Mouse (Mus musculus): ENCODE data around the gene Dcps. TPM values are rescaled to one million over a fixed set of nuclear protein-coding genes. Genes with fewer than 3 reads are reported as not detected.
"Not testable (repeated sequence)": the region's sequence is repeated elsewhere in the genome, so short reads cannot be mapped to it uniquely, and the experiment has no call there.

Gene Dcps
- polyA plus RNA-seq, 1 experiment from 2014 or later = 58.6 TPM

DNA sequence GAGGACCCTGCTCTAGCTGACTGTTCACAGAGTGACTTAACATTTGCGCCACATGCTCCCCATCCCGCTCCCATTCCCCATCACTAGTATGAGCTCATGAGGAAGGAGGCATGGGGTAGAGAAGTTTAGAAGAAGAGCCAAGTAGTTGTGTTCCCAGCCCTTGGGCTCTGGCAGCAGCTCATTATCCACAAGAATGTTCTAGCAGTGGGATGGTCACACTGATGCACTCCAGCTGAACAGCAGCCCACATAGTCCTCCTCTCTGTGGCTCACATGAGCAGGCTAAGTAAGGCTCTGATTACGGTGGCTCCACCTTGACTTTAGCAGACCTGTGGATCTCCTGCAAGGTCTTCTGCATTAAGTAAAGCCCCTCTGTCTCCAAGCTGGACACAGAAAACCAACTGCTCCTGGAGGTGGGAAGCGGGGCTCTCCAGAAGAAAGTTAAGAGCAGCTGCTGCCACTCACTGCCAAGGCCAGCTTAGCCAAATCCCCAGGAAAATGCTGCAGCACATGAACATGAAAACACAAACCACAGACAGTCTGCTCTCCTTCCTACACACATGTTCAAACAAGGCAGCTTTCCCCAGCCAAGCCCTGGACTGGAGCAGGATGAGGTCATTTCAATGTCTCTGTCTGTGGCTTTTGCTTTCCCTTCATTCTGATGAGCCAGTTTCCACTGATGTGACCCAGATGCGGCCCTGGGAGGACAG lies 19.7 kb downstream of the Dcps start:
- no peaks in the 10 kb centered on the region for H3K9me3 ChIP-seq (replicated peaks)
- WGBS (ENCODE audit: insufficient replicate concordance) = 87% methylated on average over 5 of the region's 5 CpGs
- DNase-seq = no peak
- H3K4me3 ChIP-seq (replicated peaks) = no peak overlapping the region
- H3K27ac ChIP-seq = no peak overlapping the region; the same call in 1 of the 2 replicates
- H3K4me1 ChIP-seq (replicated peaks) = no peaks in the 10 kb centered on the region
- ATAC-seq (ENCODE audit: low read depth) = no peak
- H3K9ac ChIP-seq = no peak overlapping the region
- peaks cover 12% of the 10 kb centered on the region; the same call in 1 of the 2 replicates for H3K36me3 ChIP-seq
- no peaks in the 10 kb centered on the region for H3K27me3 ChIP-seq
- no peak overlapping the region for H3K4me2 ChIP-seq

- Histone ChIP-seq H3K27ac (no peak overlapping the region), H3K4me3 (replicated peaks) (no peak overlapping the region), H3K27me3 (no peaks in the 10 kb centered on the region), H3K4me1 (replicated peaks) (0 out of 2 replicates have a peak, but pooled peaks cover 2% of the 10 kb centered on the region), H3K9me3 (replicated peaks) (no peaks in the 10 kb centered on the region), H3K4me2 (no peak overlapping the region), H3K9ac (no peak overlapping the region), H3K36me3 (peaks cover 12% of the 10 kb centered on the region; the same call in 1 of the 2 replicates)
- DNase-seq = no peak
- WGBS (ENCODE audit: insufficient replicate concordance) = 54% methylated on average over 1 of the region's 1 CpGs
- no peak for ATAC-seq (ENCODE audit: low read depth)
These were observed 22.9 kb downstream of the Dcps start for GRCm38 (mm10) chr9:35152923-35153322.

DNA sequence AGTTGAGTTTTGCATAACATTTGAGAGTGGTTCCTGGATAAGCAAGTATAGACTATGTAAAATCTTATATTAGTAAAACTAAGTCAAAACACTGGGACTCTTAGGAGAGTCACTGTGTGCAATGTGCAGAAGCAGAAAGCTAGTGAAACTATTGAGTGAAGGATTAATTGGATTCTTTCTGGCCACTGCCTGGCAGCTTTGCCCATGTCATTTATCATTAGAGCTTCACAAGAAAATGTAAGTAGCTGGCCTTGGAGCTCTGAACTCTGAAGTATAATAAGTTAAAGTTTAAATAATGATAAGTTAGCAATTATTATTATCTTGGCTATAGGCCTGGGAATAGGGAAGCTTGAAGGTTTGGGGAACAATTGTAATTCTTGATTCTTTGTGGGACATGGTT lies 27.0 kb downstream of the Dcps start:
- not testable (repeated sequence) for H3K4me2 ChIP-seq; H3K4me1 ChIP-seq (replicated peaks); H3K27me3 ChIP-seq; H3K9me3 ChIP-seq (replicated peaks); ATAC-seq (ENCODE audit: low read depth); H3K4me3 ChIP-seq (replicated peaks); DNase-seq; H3K27ac ChIP-seq; H3K36me3 ChIP-seq; H3K9ac ChIP-seq

- H3K9me3 ChIP-seq (replicated peaks); H3K4me2 ChIP-seq; H3K4me3 ChIP-seq (replicated peaks); H3K27me3 ChIP-seq; DNase-seq; H3K27ac ChIP-seq; H3K9ac ChIP-seq; ATAC-seq (ENCODE audit: low read depth); H3K36me3 ChIP-seq: not testable (repeated sequence)
- 89% methylated on average over 14 of the region's 14 CpGs for WGBS (ENCODE audit: insufficient replicate concordance)
- H3K4me1 ChIP-seq (replicated peaks) = peaks cover 10% of the 10 kb centered on the region
These were observed 28.6 kb downstream of the Dcps start for GRCm38 (mm10) chr9:35147261-35147660.

DNA sequence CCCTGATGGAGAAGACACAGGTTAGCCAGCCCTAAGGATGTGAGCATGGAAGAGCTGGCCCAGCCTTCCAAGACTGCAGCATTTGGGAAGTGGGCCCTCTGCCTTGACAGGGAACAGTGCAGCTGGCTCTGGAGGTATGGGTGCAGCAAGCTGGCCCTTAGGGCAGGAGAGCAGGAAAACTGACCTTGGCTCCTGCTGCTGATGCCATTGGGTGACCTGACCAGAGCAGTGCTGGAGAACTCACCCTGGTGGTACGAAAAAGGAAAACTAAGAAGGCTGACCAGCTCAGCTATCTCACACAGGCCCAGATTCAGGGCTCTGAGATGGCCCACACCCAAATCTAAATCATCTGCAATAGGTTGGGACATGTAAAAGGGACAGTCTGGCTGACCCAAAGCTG lies 30.0 kb downstream of the Dcps start:
- WGBS (ENCODE audit: insufficient replicate concordance) = 62% methylated on average over 1 of the region's 1 CpGs
- Histone ChIP-seq H3K4me3 (replicated peaks) (no peak overlapping the region), H3K27ac (no peak overlapping the region), H3K4me2 (no peak overlapping the region), H3K9ac (no peak overlapping the region), H3K9me3 (replicated peaks) (no peaks in the 10 kb centered on the region), H3K4me1 (replicated peaks) (peaks cover 24% of the 10 kb centered on the region), H3K36me3 (0 out of 2 replicates have a peak, but pooled peaks cover 5% of the 10 kb centered on the region), H3K27me3 (no peaks in the 10 kb centered on the region)
- ATAC-seq (ENCODE audit: low read depth) (no peak), DNase-seq (no peak)

- Histone ChIP-seq H3K9ac (no peak overlapping the region), H3K27ac (no peak overlapping the region), H3K4me1 (replicated peaks) (peaks cover 24% of the 10 kb centered on the region), H3K9me3 (replicated peaks) (no peaks in the 10 kb centered on the region), H3K4me3 (replicated peaks) (no peak overlapping the region), H3K4me2 (no peak overlapping the region), H3K36me3 (0 out of 2 replicates have a peak, but pooled peaks cover 5% of the 10 kb centered on the region), H3K27me3 (no peaks in the 10 kb centered on the region)
- DNase-seq (no peak), ATAC-seq (ENCODE audit: low read depth) (0 out of 2 replicates have a peak, but pooled peaks have one; percentile 19)
- 77% methylated on average over 9 of the region's 9 CpGs for WGBS (ENCODE audit: insufficient replicate concordance)
These were observed 30.7 kb downstream of the Dcps start for GRCm38 (mm10) chr9:35145118-35145517.

- Histone ChIP-seq H3K9me3 (replicated peaks) (no peaks in the 10 kb centered on the region), H3K27me3 (no peaks in the 10 kb centered on the region), H3K36me3 (0 out of 2 replicates have a peak, but pooled peaks cover 5% of the 10 kb centered on the region), H3K9ac (no peak overlapping the region), H3K4me3 (replicated peaks) (no peak overlapping the region), H3K27ac (peak overlapping the region; percentile 36), H3K4me1 (replicated peaks) (peaks cover 39% of the 10 kb centered on the region), H3K4me2 (no peak overlapping the region)
- DNase-seq = no peak
- WGBS (ENCODE audit: insufficient replicate concordance) = 21% methylated on average over 2 of the region's 2 CpGs
- peak; percentile 34; the same call in 1 of the 2 replicates for ATAC-seq (ENCODE audit: low read depth)
These were observed 33.6 kb downstream of the Dcps start for GRCm38 (mm10) chr9:35142221-35142620.

GRCm38 (mm10) chr9:35139231-35139744 lies 36.6 kb downstream of the Dcps start:
- H3K27me3 ChIP-seq = no peaks in the 10 kb centered on the region
- peak overlapping the region; percentile 39; the same call in 1 of the 2 replicates for H3K27ac ChIP-seq
- peaks cover 46% of the 10 kb centered on the region for H3K4me1 ChIP-seq (replicated peaks)
- ATAC-seq (ENCODE audit: low read depth) (no peak), DNase-seq (no peak)
- no peak overlapping the region for H3K4me3 ChIP-seq (replicated peaks)
- H3K4me2 ChIP-seq = no peak overlapping the region
- H3K36me3 ChIP-seq = 0 out of 2 replicates have a peak, but pooled peaks cover 18% of the 10 kb centered on the region
- 0 out of 2 replicates have a peak overlapping the region, but pooled peaks have one; percentile 26 for H3K9ac ChIP-seq
- WGBS (ENCODE audit: insufficient replicate concordance) = 78% methylated on average over 5 of the region's 5 CpGs
- H3K9me3 ChIP-seq (replicated peaks) = no peaks in the 10 kb centered on the region

DNA sequence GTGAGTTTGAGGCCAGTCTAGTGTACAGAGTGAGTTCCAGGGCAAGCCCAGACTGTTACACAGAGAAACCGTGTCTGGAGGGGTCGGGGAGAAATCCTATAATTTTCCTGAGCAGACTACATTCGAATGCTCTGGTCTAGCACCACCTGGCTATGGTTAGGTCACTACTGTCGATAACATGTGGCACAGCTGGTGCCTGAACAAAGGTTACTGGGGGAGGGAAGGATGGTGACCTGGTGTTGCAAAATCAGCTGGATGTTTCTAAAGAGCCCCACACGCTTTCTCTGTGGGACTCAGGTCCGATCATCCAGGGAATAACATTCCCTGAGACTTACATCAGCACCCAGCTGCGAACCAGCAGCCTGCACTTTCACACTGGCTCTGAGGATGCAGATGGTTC lies 37.8 kb downstream of the Dcps start:
- H3K9ac ChIP-seq = no peak overlapping the region
- no peaks in the 10 kb centered on the region for H3K27me3 ChIP-seq
- 68% methylated on average over 7 of the region's 7 CpGs for WGBS (ENCODE audit: insufficient replicate concordance)
- ATAC-seq (ENCODE audit: low read depth) = peak; percentile 63
- H3K36me3 ChIP-seq = 0 out of 2 replicates have a peak, but pooled peaks cover 17% of the 10 kb centered on the region
- no peak overlapping the region for H3K4me2 ChIP-seq
- H3K4me1 ChIP-seq (replicated peaks) = peaks cover 45% of the 10 kb centered on the region
- no peak for DNase-seq
- H3K9me3 ChIP-seq (replicated peaks) = no peaks in the 10 kb centered on the region
- no peak overlapping the region for H3K4me3 ChIP-seq (replicated peaks)
- H3K27ac ChIP-seq = peak overlapping the region; percentile 30; the same call in 1 of the 2 replicates

- 0 out of 2 replicates have a peak overlapping the region, but pooled peaks have one; percentile 7 for H3K27ac ChIP-seq
- DNase-seq (no peak), ATAC-seq (ENCODE audit: low read depth) (no peak)
- no peak overlapping the region for H3K9ac ChIP-seq
- peaks cover 32% of the 10 kb centered on the region for H3K4me1 ChIP-seq (replicated peaks)
- H3K4me3 ChIP-seq (replicated peaks) = no peak overlapping the region
- H3K9me3 ChIP-seq (replicated peaks) = no peaks in the 10 kb centered on the region
- H3K36me3 ChIP-seq = peaks cover 17% of the 10 kb centered on the region; the same call in 1 of the 2 replicates
- no peak overlapping the region for H3K4me2 ChIP-seq
- 70% methylated on average over 6 of the region's 6 CpGs for WGBS (ENCODE audit: insufficient replicate concordance)
- H3K27me3 ChIP-seq = no peaks in the 10 kb centered on the region
These were observed 40.3 kb downstream of the Dcps start for GRCm38 (mm10) chr9:35135575-35135974.

DNA sequence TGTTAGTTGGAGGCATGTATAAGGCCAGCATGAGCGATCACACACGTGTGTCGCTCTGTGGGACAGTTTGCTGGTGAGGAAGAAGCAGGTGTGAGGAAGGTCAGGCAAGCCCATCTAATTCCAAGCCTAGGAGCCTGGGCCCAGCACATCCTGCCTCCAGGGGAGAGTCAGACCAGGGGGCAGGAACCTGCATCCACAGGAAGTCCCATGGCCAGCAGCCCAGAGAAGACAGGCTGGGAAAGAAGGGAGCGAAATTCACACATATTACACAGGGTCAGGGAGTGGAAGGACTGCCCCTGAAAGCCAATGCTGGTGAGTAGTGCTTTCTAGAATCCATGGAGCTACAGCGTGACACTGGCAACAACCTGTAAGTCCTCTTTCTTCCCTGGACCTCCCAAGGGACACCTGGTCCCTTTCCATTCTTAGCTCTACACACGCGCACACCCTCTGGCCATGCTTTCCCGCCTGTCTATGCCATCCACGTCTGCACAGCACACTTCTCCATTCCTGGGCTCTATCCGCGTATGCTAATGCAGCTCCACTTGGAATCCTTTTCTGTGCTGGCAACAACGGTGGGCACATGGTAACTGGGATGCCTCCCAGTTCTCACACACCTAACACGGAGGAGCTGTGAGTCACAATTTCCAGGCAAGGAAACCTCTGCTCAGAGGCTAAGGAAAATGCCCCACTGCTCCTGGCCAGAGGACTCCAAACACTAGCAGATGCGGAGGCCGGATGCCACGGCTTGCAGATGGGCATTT lies 44.0 kb downstream of the Dcps start:
- ATAC-seq (ENCODE audit: low read depth) = no peak
- Histone ChIP-seq H3K36me3 (peaks cover 52% of the 10 kb centered on the region), H3K4me2 (no peak overlapping the region), H3K4me3 (replicated peaks) (no peak overlapping the region), H3K4me1 (replicated peaks) (peaks cover 43% of the 10 kb centered on the region), H3K9ac (no peak overlapping the region), H3K9me3 (replicated peaks) (no peaks in the 10 kb centered on the region), H3K27ac (peak overlapping the region; percentile 0; the same call in 1 of the 2 replicates), H3K27me3 (no peaks in the 10 kb centered on the region)
- DNase-seq = no peak
- WGBS (ENCODE audit: insufficient replicate concordance) = 86% methylated on average over 16 of the region's 16 CpGs

Data from liver, embryonic 13.5 days (tissue).